Mouse (Mus musculus) midbrain, postnatal 0 days (tissue): ENCODE data around the gene Tmem115. TPM values are rescaled to one million over a fixed set of nuclear protein-coding genes. Genes with fewer than 3 reads are reported as not detected.
A peak's percentile ranks its signal among the peaks of the same experiment; 100 is the strongest.

Experiments used
- ATAC-seq: fragments of 200-750 bp; cut with Nextera tagmentation; 2 replicates; pipeline ENCODE4 v1.8.0; 2017; ENCODE audit warnings: moderate number of reproducible peaks, mild to moderate bottlenecking, moderate TSS enrichment, moderate library complexity; ENCODE audit not compliant: low FRiP score
- DNase-seq: peaks from one replicate; pipeline ENCODE4 v3.0.0-alpha.2; 2015; ENCODE audit warnings: low spot score
- H3K27ac ChIP-seq: fragments of 300-500 bp; sonication (generic); 2 replicates; pipeline ENCODE4 v1.5.1; 2014; ENCODE audit warnings: low read depth, mild to moderate bottlenecking, low read length, mixed read lengths
- H3K27me3 ChIP-seq: fragments of 300-500 bp; sonication (generic); 2 replicates; pipeline ENCODE4 v1.6.1; 2014; ENCODE audit warnings: low read length, control low read depth, mixed read lengths; ENCODE audit not compliant: insufficient read depth
- H3K36me3 ChIP-seq: fragments of 300-500 bp; sonication (generic); 2 replicates; pipeline ENCODE4 v1.6.1; 2014; ENCODE audit warnings: low read length, control low read depth, mixed read lengths; ENCODE audit not compliant: insufficient read depth
- H3K4me1 ChIP-seq: fragments of 300-500 bp; sonication (generic); 2 replicates; pipeline ENCODE4 v1.6.1; 2014; ENCODE audit warnings: mild to moderate bottlenecking, control low read depth, antibody characterized with exemption, low read length, mixed read lengths; ENCODE audit not compliant: insufficient read depth
- H3K4me2 ChIP-seq: fragments of 300-500 bp; sonication (generic); 2 replicates; pipeline ENCODE4 v1.6.1; 2014; ENCODE audit warnings: low read depth, mild to moderate bottlenecking, low read length, mixed read lengths; ENCODE audit not compliant: poor library complexity, severe bottlenecking
- H3K4me3 ChIP-seq: fragments of 300-500 bp; sonication (generic); 2 replicates; pipeline ENCODE4 v1.5.1; 2014; ENCODE audit warnings: low read depth, mild to moderate bottlenecking, low read length, moderate library complexity
- H3K9ac ChIP-seq: fragments of 300-500 bp; sonication (generic); replicated peaks from 2 replicates; pipeline ENCODE4 v1.6.1; 2014; ENCODE audit warnings: mild to moderate bottlenecking, low read length, moderate library complexity, mixed read lengths; ENCODE audit not compliant: poor library complexity, severe bottlenecking
- H3K9me3 ChIP-seq: fragments of 300-500 bp; sonication (generic); 2 replicates; pipeline ENCODE4 v1.6.1; 2016; ENCODE audit warnings: low read length, control low read depth
- CTCF ChIP-seq: IDR thresholded peaks from 2 replicates; pipeline ENCODE4 v1.5.1; 2016; ENCODE audit warnings: antibody characterized with exemption, mild to moderate bottlenecking
- WGBS: fragments of 180-500 bp; shearing (Covaris S2); extraction: QIAGEN DNeasy Blood & Tissue Kit; methylation state at CpG from one replicate; pipeline ENCODE4 v1.1.7; 2014; 5-methylcytosine and 5-hydroxymethylcytosine counted together
- polyA plus RNA-seq: library from polyadenylated mRNA; unstranded; fragments of >200 nt; fragmentation: Nextera tagmentation; extraction: Ambion mirVana; gene quantifications from 2 replicates; pipeline ENCODE4 v1.2.1, GENCODE M21; 2015
- total RNA-seq: library from RNA; depleted of rRNA; stranded (reverse); fragments of >200 nt; gene quantifications from 2 replicates; pipeline ENCODE4 v1.2.3, GENCODE M21; 2014

The Tmem115 gene
- total and polyA plus RNA-seq, 2 experiments from 2014 or later = 51.9 to 57.8 TPM

DNA sequence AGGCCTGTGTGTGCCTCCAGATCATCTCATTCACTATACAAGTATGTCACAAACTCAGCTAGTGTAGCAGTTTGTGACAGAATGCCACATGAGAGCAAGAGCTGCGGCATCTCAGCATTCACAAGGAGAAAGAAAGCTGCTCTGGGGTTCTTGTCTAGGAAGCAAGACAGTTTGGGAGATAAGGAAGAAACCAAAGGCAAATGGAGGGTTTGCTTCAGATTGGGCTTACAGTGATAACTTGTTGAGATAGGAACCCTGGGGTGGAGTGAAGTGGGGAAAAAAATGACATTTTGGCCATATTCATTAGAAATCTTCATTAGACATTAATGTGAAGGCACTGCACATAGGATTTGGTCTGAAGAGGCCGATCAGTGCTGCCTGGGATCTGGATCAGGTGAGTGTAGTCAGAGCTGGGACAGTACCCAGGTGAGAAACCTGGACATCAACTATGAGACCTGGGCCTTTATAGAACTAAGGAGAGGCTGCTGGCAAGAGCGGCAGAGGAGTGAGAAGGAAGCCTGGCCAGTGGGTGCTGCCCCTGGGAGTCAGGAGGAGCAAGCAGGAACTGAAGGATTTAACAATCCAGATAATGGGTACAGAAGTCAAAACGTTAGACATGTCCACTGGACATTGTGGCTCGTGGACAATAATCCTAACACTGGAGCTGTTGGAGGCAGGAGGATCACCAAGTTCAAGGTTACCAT, 19.1 kb downstream of the Tmem115 start:
- no peak for TF ChIP-seq CTCF
- no peak overlapping the region for H3K9ac ChIP-seq
- H3K4me2 ChIP-seq = no peak overlapping the region
- no peak overlapping the region for H3K27ac ChIP-seq
- 80% methylated on average over 5 of the region's 5 CpGs for WGBS
- peaks cover 28% of the 10 kb centered on the region for H3K27me3 ChIP-seq
- H3K4me1 ChIP-seq = no peaks in the 10 kb centered on the region; the same call in 1 of the 2 replicates
- H3K9me3 ChIP-seq = no peaks in the 10 kb centered on the region
- H3K36me3 ChIP-seq = peaks cover 6% of the 10 kb centered on the region
- no peak for ATAC-seq
- DNase-seq = no peak
- H3K4me3 ChIP-seq = no peak overlapping the region

- ATAC-seq (peak; percentile 70), DNase-seq (no peak)
- peak overlapping the region; percentile 78 for H3K27ac ChIP-seq
- WGBS = 8% methylated on average over 36 of the region's 37 CpGs
- H3K4me2 ChIP-seq = peak overlapping the region; percentile 81
- TF ChIP-seq CTCF = no peak
- peaks cover 28% of the 10 kb centered on the region for H3K27me3 ChIP-seq
- peaks cover 15% of the 10 kb centered on the region for H3K36me3 ChIP-seq
- peak overlapping the region; percentile 74 for H3K4me3 ChIP-seq
- no peaks in the 10 kb centered on the region; the same call in 1 of the 2 replicates for H3K4me1 ChIP-seq
- H3K9me3 ChIP-seq = no peaks in the 10 kb centered on the region
- H3K9ac ChIP-seq = peak overlapping the region; percentile 74
These were observed 20.0 kb downstream of the Tmem115 start for GRCm38 (mm10) chr9:107553541-107554318.

- H3K9me3 ChIP-seq = no peaks in the 10 kb centered on the region
- under 1% methylated on average over 49 of the region's 53 CpGs for WGBS
- no peaks in the 10 kb centered on the region; the same call in 1 of the 2 replicates for H3K4me1 ChIP-seq
- peak; percentile 45 for TF ChIP-seq CTCF
- H3K27ac ChIP-seq = peak overlapping the region; percentile 79
- peaks cover 19% of the 10 kb centered on the region for H3K36me3 ChIP-seq
- DNase-seq = peak; percentile 99
- H3K4me2 ChIP-seq = peak overlapping the region; percentile 81
- peak overlapping the region; percentile 74 for H3K9ac ChIP-seq
- ATAC-seq = peak; percentile 93
- H3K27me3 ChIP-seq = peaks cover 28% of the 10 kb centered on the region
- H3K4me3 ChIP-seq = peak overlapping the region; percentile 74
These were observed 20.6 kb downstream of the Tmem115 start for GRCm38 (mm10) chr9:107554319-107554825.

DNA sequence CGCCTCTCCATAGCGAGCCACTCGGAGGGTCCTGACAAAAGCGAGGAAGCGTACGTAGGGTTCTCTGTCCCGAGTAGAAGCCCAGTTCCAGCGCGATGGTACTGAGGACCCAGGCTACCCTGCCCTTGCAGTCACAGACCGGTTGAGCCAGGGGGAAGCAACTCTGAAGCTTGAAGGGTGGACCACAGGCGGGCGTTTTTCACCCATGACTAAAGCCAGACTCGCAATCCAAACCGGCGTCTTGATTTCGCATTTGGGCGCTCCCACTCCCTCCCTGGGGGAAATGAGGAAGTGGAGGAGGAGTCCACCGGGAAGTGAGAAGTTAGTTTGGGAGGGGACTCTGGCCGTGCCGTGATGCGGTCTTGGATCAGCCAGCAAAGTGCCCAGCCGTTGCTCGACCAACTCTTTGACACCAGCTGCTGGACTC, 21.3 kb downstream of the Tmem115 start:
- peak overlapping the region; percentile 79 for H3K27ac ChIP-seq
- WGBS = 0% methylated on average over 23 of the region's 23 CpGs
- peak overlapping the region; percentile 74 for H3K4me3 ChIP-seq
- DNase-seq (no peak), ATAC-seq (no peak)
- no peaks in the 10 kb centered on the region; the same call in 1 of the 2 replicates for H3K4me1 ChIP-seq
- no peaks in the 10 kb centered on the region for H3K9me3 ChIP-seq
- TF ChIP-seq CTCF = no peak
- H3K4me2 ChIP-seq = peak overlapping the region; percentile 81
- peaks cover 25% of the 10 kb centered on the region for H3K36me3 ChIP-seq
- peak overlapping the region; percentile 74 for H3K9ac ChIP-seq
- H3K27me3 ChIP-seq = peaks cover 26% of the 10 kb centered on the region

GRCm38 (mm10) chr9:107555701-107556100, 22.0 kb downstream of the Tmem115 start:
- H3K9me3 ChIP-seq = no peaks in the 10 kb centered on the region
- DNase-seq (no peak), ATAC-seq (no peak)
- peak overlapping the region; percentile 74; the same call in 1 of the 2 replicates for H3K4me3 ChIP-seq
- H3K27ac ChIP-seq = no peak overlapping the region
- H3K27me3 ChIP-seq = peaks cover 19% of the 10 kb centered on the region
- peak overlapping the region; percentile 81 for H3K4me2 ChIP-seq
- H3K36me3 ChIP-seq = peaks cover 25% of the 10 kb centered on the region
- peak overlapping the region; percentile 74; the same call in 1 of the 2 replicates for H3K9ac ChIP-seq
- no peak for TF ChIP-seq CTCF
- H3K4me1 ChIP-seq = no peaks in the 10 kb centered on the region; the same call in 1 of the 2 replicates
- 39% methylated on average over 2 of the region's 2 CpGs for WGBS
